Mouse (Mus musculus): ENCODE data around the gene Gpank1. TPM values are rescaled to one million over a fixed set of nuclear protein-coding genes. Genes with fewer than 3 reads are reported as not detected.
A peak's percentile ranks its signal among the peaks of the same experiment; 100 is the strongest.

The Gpank1 gene
- 62.4 to 126 TPM (median 65.8 TPM) in 3 replicates for total RNA-seq (2017)

- ATAC-seq (replicated peaks; ENCODE audit: insufficient number of reproducible peaks, low FRiP score, low TSS enrichment, poor library complexity, severe bottlenecking), result peak; percentile 88
These were observed at the start of gene Gpank1 for GRCm38 (mm10) chr17:35121143-35121799. Gene Gpank1, plus strand, starts transcription at chr17:35121455.

- ATAC-seq (replicated peaks; ENCODE audit: insufficient number of reproducible peaks, low FRiP score, low TSS enrichment, poor library complexity, severe bottlenecking), result no peak
These were observed 47.2 kb upstream of the Gpank1 start for GRCm38 (mm10) chr17:35074097-35074496.

GRCm38 (mm10) chr17:35076507-35077176 is 44.6 kb upstream of the Gpank1 start, which contains the start of gene Ly6g6e:
Gene Ly6g6e, plus strand, starts transcription at chr17:35076902.
- no peak for ATAC-seq (replicated peaks; ENCODE audit: insufficient number of reproducible peaks, low FRiP score, low TSS enrichment, poor library complexity, severe bottlenecking)

GRCm38 (mm10) chr17:35077285-35077684 is 44.0 kb upstream of the Gpank1 start:
- ATAC-seq (replicated peaks; ENCODE audit: insufficient number of reproducible peaks, low FRiP score, low TSS enrichment, poor library complexity, severe bottlenecking), result no peak

- peak; percentile 83 for ATAC-seq (replicated peaks; ENCODE audit: insufficient number of reproducible peaks, low FRiP score, low TSS enrichment, poor library complexity, severe bottlenecking)
These were observed 43.4 kb upstream of the Gpank1 start, which contains the start of gene Ly6g6d for GRCm38 (mm10) chr17:35077786-35078233. Gene Ly6g6d, minus strand, starts transcription at chr17:35078065.

- no peak for ATAC-seq (replicated peaks; ENCODE audit: insufficient number of reproducible peaks, low FRiP score, low TSS enrichment, poor library complexity, severe bottlenecking)
These were observed 41.5 kb upstream of the Gpank1 start for GRCm38 (mm10) chr17:35079778-35080177.

GRCm38 (mm10) chr17:35080248-35080647 is 41.0 kb upstream of the Gpank1 start:
- no peak for ATAC-seq (replicated peaks; ENCODE audit: insufficient number of reproducible peaks, low FRiP score, low TSS enrichment, poor library complexity, severe bottlenecking)

- ATAC-seq (replicated peaks; ENCODE audit: insufficient number of reproducible peaks, low FRiP score, low TSS enrichment, poor library complexity, severe bottlenecking), result no peak
These were observed 40.5 kb upstream of the Gpank1 start for GRCm38 (mm10) chr17:35080710-35081109.

GRCm38 (mm10) chr17:35082841-35083576 is 38.2 kb upstream of the Gpank1 start:
- no peak for ATAC-seq (replicated peaks; ENCODE audit: insufficient number of reproducible peaks, low FRiP score, low TSS enrichment, poor library complexity, severe bottlenecking)

- ATAC-seq (replicated peaks; ENCODE audit: insufficient number of reproducible peaks, low FRiP score, low TSS enrichment, poor library complexity, severe bottlenecking), result no peak
These were observed 37.2 kb upstream of the Gpank1 start for GRCm38 (mm10) chr17:35083929-35084497.

- ATAC-seq (replicated peaks; ENCODE audit: insufficient number of reproducible peaks, low FRiP score, low TSS enrichment, poor library complexity, severe bottlenecking), result no peak
These were observed 35.9 kb upstream of the Gpank1 start, which contains the start of gene Ly6g6f for GRCm38 (mm10) chr17:35085208-35085865. Gene Ly6g6f, minus strand, starts transcription at chr17:35085610.

- no peak for ATAC-seq (replicated peaks; ENCODE audit: insufficient number of reproducible peaks, low FRiP score, low TSS enrichment, poor library complexity, severe bottlenecking)
These were observed 33.1 kb upstream of the Gpank1 start for GRCm38 (mm10) chr17:35088151-35088550.

GRCm38 (mm10) chr17:35088825-35089644 is 32.2 kb upstream of the Gpank1 start, which contains the start of gene Abhd16a:
Gene Abhd16a, plus strand, starts transcription at chr17:35089263.
- ATAC-seq (replicated peaks; ENCODE audit: insufficient number of reproducible peaks, low FRiP score, low TSS enrichment, poor library complexity, severe bottlenecking), result peak; percentile 95

- ATAC-seq (replicated peaks; ENCODE audit: insufficient number of reproducible peaks, low FRiP score, low TSS enrichment, poor library complexity, severe bottlenecking), result no peak
These were observed 30.9 kb upstream of the Gpank1 start for GRCm38 (mm10) chr17:35090166-35090932.

GRCm38 (mm10) chr17:35092403-35093198 is 28.7 kb upstream of the Gpank1 start:
- no peak for ATAC-seq (replicated peaks; ENCODE audit: insufficient number of reproducible peaks, low FRiP score, low TSS enrichment, poor library complexity, severe bottlenecking)
